In genomic region chr2:121750121-121750520, GRCm38 (mm10) we compare ENCODE assay signal across 17 mouse cellular contexts. TPM values are rescaled to one million over a fixed set of nuclear protein-coding genes. Genes with fewer than 3 reads are reported as not detected.
DNase-seq lines count a peak whose midpoint lies in the region.
"Had no signal": no experiment of that assay in that cellular context is flagged by ENCODE, and none has a peak within 500 bp of the region (broad histone marks: within the 10 kb centered on the region; RNA-seq: fewer than 3 reads in every experiment).

No protein-coding gene starts in this region.

- intact Hi-C loops in left cerebral cortex, postnatal 36 days (cut with DNase I) = no loop called here

- DNase-seq in frontal cortex, adult 2 months (ENCODE audit: extremely low spot score in 1 of 2, low spot score in 1 of 2) = peak; percentile 40 to 54
- DNase-seq in frontal cortex, postnatal 14 days (ENCODE audit: low spot score in 2 of 2) = no peak
- DNase-seq in right cerebral cortex, adult 18-20 months = peak; percentile 40
- no peak for DNase-seq in right cerebral cortex, postnatal 14 days
- peak; percentile 35 to 45 for DNase-seq in left cerebral cortex, postnatal 36 days (ENCODE audit: low spot score in 2 of 2)
- DNase-seq in kidney, postnatal 14 days = no peak
- DNase-seq: adrenal gland, postnatal 25 days; B cell, adult 2 months; cerebellum, adult 9-10 months; embryo, embryonic 11 days; gastrocnemius, postnatal 14 days; heart, postnatal 14 days; kidney, adult 11 months; kidney, postnatal 25 days; liver, postnatal 0 days; lung, postnatal 4 days had no signal

RNA-seq across cellular contexts. Expression of gene Frmd5, which starts 56.8 kb away (rescaled TPM):
- 28.2 and 30.6 TPM in 2 replicates for polyA plus RNA-seq in frontal cortex, adult 2 months (2012; rRNA removed)
- 10 to 100 TPM; 49.4 to 55.2 TPM for total RNA-seq in left cerebral cortex, postnatal 36 days (2021)
- total RNA-seq: granulocyte monocyte progenitor cell, adult 5-6 weeks had no signal

Comparison
In these comparisons a context has a peak if more than half of its experiments do, and no peak if none do; other contexts are left out.
1. DNase-seq: peak in frontal cortex, adult 2 months (2 of 2), right cerebral cortex, adult 18-20 months (single experiment) and left cerebral cortex, postnatal 36 days (2 of 2); none in frontal cortex, postnatal 14 days (0 of 2), right cerebral cortex, postnatal 14 days (single experiment) and kidney, postnatal 14 days (single experiment).